Mouse (Mus musculus) heart, postnatal 0 days (tissue): ENCODE measurements around the gene Nuak2.

Experiments used
- CTCF ChIP-seq: IDR thresholded peaks from 2 replicates; pipeline ENCODE4 v1.5.1; 2016; ENCODE audit warnings: antibody characterized with exemption, control low read depth, low read depth
- EP300 ChIP-seq: IDR thresholded peaks from 2 replicates; pipeline ENCODE4 v1.6.1; 2016; ENCODE audit warnings: antibody characterized with exemption, low read depth

DNA sequence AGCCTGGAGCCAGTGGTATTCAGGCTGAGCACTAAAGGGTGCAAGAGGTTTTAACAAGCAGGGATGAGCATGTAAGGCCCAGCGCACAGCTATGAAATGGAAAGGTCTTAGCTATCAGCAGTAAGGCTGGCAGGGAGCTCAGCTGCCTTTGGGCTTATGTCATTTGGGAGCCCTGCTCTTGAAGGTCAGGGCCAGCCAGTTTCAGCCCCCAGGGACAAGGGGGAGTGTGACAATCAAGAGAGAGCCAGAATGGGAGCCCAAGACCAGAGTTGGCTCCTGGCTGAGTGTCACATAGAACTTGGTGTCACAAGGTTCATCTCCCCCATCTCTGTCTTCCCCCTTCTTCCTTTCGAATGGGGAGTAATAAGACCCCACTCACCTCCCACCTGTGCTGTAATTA lies 28.5 kb upstream of the Nuak2 start:
- TF ChIP-seq CTCF (no peak), EP300 (no peak)
